Mouse (Mus musculus): ENCODE measurements around the gene Dimt1. TPM values are rescaled to one million over a fixed set of nuclear protein-coding genes. Genes with fewer than 3 reads are reported as not detected.
A peak's percentile ranks its signal among the peaks of the same experiment; 100 is the strongest.
"Not testable (repeated sequence)": the region's sequence is repeated elsewhere in the genome, so short reads cannot be mapped to it uniquely, and the experiment has no call there.

Gene Dimt1
- total RNA-seq (2021): 1 to 10 TPM; 8.2 to 9.7 TPM

DNA sequence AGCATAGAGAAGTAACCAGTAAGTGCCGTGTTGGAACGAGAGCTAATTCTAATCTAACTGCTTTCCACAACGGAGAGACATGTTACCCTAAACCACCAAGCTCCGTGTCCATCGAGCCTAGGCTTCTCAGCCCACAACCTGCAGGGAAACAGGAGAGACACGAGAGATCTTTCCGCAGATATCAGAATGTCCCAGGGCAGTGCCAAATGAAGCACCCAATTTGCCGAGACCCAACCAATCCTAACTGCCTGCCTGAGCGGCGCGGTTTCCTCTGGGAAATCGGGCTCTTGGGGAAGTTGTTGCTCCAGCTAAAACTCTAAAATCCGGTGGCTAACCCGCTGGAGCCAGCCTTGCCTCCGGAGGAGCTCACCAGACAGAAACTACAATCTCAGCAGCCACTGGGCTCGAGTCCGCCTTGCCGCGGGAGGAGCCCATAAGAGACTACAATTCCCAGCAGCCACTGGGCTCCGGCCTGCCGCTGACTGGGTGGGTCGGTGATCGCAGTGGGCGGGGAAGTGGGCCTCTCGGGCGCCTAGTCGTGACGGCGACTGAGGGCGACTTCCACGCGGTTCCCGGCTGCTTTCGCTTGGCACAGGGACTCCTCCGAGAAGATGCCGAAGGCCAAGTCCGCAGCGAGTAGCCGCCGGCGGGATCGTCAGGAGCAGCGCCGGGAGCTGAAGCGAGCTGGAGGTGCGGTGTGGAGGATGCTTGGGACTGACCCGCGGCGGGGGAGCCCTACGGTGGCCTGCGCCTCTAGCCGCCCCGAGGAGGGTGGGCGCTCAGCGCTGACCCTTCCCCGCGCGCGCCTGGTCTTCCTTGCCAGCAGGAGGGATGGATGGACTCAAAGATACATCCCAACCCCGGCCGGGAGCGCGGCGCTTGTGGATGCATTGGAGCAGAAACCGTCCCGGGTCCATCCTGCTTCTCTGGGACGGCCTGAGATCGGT lies at the start of gene Dimt1:
Gene Dimt1, plus strand, starts transcription at position 534 of the 947 bp plus-strand sequence.
- intact Hi-C loops (cut with DNase I): loop anchor here (5.0 to 10.0 kb wide), 2 partner anchors 75 to 158 kb away; partner anchors contain the start of gene Kif2a
- DNase-seq: peak; percentile 96 to 97

DNA sequence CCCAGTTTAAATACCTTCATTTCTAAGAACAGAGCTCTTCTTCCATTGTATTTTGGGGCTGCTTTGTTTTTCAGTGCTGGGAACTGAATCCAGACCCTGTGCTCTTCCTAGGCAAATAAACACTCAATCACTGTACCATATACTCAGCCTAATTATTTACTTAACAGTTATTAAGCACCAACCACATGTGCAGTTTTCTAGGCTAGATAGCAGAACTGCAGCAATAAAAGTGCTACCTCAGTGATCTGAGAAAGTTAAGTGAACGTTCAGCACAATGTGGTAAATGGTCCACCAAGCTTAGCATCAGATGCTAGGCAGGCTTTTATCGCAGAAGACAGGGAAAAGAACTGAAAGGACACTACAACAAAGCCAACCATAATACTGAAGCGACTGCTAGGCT lies 42.3 kb upstream of the Dimt1 start:
- no peak for DNase-seq
- intact Hi-C loops (cut with DNase I): no loop called here

DNA sequence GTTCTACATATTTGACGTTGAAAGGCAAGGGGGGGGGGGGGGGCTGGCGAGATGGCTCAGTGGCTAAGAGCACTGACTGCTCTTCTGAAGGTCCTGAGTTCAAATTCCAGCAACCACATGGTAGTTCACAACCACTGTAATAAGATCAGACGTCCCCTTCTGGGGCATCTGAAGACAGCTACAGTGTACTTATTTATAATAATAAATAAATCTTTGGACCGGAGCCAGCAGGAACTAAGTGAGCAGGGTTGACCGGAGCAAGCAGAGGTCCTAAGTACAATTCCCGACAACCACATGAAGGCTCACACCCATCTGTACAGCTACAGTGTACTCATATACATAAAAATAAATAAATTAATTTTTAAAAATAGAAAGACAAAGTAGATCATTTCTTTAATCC lies 41.8 kb upstream of the Dimt1 start:
- intact Hi-C loops (cut with DNase I); DNase-seq: not testable (repeated sequence)

DNA sequence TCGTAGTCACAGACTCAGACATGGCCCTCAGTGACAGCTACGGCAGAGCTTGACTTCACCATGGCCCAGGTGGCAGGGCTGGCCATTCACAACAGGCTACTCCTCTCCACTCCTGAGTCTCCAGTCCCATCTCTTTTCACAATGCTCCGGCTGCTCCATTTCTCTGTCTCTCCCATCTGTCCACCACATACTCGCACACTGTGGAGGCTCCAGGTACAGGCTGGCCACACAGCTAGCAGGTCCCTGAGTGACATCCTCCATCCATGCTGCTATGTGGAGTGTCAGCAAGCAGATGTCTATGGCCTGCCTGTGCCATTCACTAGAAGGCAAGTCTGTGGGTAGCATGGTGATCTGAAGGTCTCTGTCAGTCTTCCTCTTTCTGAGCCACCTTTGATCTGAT lies 39.7 kb upstream of the Dimt1 start:
- DNase-seq: no peak
- intact Hi-C loops (cut with DNase I): no loop called here

DNA sequence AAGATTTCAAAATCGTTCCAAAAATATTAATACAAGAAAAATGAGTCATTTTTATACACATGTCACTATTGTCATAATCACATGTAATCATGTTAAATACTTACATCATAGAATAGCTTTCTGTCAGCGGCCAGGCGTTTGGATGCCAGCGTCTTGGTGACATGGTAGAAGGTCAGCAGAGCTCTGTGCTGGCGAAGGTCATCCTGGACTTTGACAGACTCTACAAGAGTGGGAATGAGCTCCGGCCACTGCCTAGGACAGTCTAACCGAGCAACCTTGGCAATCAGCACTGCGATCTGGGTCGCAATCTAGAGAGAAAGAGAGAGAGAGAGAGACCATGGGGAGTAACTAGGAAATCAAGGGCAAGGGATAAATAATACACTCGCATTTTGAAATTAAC lies 36.8 kb upstream of the Dimt1 start:
- intact Hi-C loops (cut with DNase I): no loop called here
- DNase-seq: no peak

DNA sequence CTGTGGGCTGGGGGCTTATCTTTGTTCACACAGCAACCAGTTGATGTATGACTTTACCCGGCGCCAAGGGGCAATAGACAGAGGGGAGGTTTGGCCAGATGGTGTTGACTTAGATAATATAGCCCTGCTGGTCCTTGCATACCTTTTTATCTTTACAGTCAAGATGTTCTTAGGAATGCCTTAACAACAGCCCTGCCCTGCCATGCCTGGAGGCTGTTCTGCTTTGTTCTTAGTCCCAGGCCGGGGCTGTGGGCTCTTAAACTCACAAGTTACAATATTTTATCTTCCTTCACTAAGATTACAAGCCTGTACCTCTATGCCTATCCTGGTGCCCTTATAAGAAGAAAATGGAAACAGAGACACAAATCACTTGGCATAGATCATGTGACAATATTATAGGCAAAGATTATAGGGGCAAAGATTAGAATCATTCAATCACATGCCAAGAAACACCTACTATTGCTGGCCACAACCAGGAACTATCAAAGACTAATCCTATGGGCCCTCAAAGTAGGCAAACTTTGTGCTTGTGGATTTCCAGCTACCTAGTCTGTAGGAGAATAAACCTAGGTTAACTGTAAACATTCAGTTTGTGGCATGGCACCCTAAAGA lies 33.7 kb upstream of the Dimt1 start:
- intact Hi-C loops (cut with DNase I): no loop called here
- DNase-seq: no peak

DNA sequence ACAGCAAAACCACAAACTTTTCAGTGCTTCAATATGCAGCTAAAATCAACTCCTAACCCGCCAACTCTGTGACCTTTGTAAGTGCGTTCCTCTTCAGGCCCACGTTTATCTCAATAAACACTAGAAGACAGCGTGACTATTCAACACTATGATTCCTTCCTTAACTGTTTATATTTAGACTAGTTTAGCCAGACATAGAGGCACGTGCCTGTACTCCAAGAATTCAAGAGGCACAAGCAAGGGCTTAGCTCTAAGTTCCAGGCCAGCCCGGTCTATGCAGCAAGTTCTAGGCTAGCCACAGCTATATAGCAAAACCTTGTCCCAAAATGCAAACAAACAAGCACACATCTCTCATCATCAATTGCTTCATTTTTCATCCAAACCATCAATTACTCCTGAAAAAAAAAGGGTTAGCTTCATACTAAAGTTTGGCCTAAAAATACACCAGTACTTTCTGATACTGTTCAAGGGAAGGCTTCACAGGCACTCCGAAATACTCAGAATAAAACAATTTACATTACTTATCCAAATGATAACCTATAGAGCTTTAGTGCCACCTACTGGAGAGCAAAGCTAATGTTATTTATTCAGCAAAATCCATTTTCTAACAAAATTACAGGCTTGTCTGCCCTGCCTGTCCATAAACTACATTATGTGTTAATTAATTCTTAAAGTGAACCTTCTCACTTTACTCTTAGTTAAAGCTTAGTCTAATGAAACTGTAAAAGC lies 28.4 kb upstream of the Dimt1 start:
- peak; percentile 18 to 47 for DNase-seq
- intact Hi-C loops (cut with DNase I): loop anchor here (2.0 to 5.0 kb wide), 2 partner anchors 196 to 1476 kb away; partner anchors contain the start of gene Htr1a

DNA sequence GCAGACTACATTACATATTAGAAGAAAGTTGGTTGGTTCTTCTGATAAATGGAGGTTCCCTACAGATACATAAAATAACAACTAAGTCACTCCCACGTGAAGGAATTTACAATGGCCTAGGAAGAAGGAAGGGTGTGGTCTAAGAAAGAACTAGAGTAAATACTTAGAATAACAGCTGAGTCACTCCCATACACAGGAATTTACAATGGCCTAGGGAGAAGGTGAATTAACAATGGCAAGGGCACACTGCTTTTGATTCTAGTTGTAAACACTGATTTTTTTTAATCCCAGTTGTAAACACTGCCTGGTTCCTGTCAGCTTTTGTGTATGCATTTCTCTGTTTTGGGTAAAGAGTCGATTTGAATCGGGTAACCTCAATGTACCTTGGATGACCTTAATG lies 21.0 kb upstream of the Dimt1 start:
- DNase-seq; intact Hi-C loops (cut with DNase I): not testable (repeated sequence)

DNA sequence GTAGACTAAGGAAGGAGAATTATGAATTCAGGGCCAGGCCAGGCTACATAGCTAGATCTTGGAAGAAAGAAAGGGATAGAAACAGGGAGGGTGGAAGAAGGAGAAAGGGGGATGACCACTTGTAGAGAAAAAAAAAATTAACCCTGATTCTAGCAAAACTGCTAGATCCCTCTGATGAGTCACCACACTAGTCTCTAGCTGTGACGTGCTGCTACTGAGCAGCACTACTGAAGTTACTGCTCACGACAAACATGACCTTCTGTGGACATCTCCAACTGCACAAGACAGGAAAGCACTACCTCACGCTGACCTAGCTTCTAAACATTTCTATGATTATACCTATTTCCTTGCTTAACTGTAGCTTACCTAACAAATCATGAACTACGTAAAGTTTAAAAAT lies 18.6 kb upstream of the Dimt1 start:
- intact Hi-C loops (cut with DNase I): no loop called here
- DNase-seq: no peak

DNA sequence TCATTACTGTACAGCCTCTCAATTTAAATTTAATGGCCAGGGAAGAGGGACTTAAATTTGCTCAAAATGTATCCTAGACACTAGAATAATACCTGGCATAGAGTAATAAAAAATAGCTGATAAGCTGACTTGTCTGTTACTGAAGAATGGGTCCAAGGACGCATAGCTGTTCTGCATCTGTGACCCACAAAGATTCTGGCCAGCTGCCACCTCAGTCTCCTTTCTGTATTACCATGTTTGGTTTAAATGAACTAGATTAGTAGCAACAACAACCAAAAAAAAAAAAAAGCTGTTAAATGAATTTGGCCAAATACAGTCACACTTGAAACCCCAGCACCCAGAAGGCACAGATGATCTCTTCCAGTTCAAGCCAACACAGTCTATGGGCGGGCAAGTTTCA lies 17.7 kb upstream of the Dimt1 start:
- DNase-seq: peak in 1 of 2 experiments; percentile 12
- intact Hi-C loops (cut with DNase I): no loop called here

DNA sequence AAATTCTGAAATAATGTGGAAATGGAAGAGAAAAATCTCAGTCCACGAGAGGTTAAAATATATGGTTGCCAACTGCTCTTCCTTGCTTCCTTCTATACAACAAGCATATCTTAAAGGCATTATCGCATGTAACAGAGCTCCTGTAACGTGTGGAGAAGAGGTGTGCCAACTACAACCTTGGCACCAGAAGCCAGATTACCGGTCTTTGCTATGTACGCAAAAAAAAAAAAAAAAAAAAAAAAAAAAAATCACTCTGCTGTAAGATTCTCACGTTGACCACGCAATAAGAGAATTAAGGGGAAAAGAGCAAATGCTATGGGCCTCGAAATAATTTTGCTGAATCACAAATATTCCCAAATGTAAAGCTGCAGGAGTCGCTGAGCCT lies 11.1 kb upstream of the Dimt1 start:
- intact Hi-C loops (cut with DNase I): no loop called here
- no peak for DNase-seq

DNA sequence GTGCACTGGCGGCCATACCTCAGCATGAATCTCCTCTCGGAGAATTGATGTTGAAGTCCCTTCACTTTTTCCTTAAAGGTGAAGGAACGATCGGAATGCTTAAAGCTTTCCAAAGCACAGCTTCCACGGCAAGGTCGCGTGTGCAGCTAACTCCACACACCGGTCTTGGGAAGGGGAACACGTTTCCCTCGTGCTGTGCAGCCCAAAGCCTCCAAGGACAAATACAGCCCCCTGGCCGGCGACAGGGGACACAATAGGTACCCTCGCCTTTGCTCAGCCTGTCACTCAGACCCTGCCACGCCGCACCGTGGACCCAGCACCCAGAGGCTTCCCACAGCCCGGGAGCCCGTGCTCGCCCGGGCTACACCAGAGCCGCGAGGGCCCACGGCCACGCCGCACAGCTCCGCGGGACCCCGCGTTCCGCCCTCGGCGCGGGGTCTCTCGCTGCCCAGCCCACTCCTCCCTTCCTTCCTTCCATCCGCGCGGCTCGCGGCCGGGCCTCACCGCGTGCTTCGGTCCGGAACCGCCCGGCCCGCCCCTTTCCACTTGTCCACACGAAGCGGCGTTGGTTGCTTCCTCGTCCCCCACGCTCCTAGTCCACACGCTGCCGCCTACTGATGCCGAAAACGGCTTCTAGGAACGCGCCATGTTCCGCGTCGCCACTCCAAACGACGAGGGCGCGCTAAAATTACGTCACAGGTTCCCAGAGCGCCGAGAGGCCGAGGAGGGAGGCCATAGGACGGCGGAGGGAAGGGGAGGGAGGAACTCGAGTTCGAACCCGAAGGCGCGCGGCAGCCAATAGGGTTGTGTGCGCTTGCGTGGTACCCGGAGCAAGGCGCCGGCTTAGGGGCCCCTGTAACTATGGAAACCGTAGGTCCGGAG lies 10.4 kb upstream of the Dimt1 start, which contains the start of gene Ipo11:
Gene Ipo11, minus strand, starts transcription at position 703 of the 882 bp plus-strand sequence.
- intact Hi-C loops (cut with DNase I): no loop called here
- DNase-seq: peak; percentile 93 to 95

DNA sequence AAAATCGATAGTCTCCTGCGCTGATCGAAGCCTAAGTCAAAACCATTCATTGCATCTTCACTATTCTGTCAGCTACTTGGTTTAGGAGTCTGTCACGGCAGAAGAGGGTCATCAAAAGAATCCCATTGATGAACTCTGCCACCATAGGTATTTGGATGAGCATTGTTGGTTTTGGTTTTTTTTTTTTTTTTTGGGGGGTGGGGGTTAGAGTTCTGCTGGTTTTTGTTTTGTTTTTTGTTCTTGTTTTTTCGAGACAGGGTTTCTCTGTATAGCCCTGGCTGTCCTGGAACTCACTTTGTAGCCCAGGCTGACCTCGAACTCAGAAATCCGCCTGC lies 9.8 kb upstream of the Dimt1 start:
- no peak for DNase-seq
- intact Hi-C loops (cut with DNase I): no loop called here

DNA sequence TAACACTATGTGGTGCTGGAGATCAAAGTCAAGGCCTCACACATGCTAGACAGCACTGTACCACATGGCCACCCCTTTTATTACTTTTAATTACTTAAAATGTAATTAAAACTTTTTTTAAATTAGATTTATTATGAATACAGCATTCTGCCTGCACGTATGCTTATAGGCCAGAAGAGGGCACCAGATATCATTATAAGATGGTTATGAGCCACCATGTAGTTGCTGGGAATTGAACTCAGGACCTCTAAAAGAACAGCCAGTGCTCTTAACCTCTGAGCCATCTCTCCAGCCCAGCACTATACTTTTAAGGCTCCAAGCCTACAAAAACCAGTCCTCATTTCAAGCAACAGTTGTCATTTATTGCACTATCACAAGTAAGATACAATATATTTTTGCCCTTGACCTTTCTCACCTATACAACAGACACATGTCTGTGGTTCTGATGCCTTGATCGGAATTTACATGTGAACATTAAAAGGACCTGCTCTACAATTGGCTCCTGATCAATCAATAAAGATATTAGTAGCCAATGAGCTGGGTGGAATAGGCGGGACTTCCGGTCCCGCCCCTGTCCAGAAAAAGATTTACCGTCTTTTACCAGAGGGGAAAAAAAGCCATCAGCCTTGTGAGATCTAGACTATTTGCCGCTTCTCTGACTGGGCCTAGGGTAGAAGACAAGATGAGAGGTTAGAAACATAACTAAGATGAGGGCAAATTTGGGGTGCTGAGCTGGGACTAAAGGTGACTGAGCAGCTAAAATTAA lies 5.5 kb upstream of the Dimt1 start:
- intact Hi-C loops (cut with DNase I): loop anchor here (10.0 kb wide), 1 partner anchor 163 kb away; no protein-coding TSS in a partner anchor
- no peak for DNase-seq

DNA sequence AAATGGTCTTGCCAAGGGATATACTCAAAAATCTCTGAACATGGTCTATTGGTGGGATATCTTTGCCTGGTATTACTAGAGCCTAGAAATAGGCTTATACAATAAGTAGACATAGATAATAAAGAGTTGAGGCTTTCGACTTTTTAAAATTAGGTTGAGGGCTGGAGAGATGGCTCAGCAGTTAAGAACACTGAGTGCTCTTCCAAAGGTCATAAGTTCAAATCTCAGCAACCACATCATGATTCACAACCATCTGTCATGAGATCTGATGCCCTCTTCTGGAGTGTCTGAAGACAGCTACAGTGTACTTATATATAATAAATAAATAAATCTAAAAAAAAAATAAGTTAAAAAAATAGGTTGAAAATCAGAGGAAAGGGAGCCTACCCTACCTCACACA lies 4.2 kb upstream of the Dimt1 start:
- intact Hi-C loops (cut with DNase I): loop anchor here (10.0 kb wide), 1 partner anchor 162 kb away; no protein-coding TSS in a partner anchor
- no peak for DNase-seq

DNA sequence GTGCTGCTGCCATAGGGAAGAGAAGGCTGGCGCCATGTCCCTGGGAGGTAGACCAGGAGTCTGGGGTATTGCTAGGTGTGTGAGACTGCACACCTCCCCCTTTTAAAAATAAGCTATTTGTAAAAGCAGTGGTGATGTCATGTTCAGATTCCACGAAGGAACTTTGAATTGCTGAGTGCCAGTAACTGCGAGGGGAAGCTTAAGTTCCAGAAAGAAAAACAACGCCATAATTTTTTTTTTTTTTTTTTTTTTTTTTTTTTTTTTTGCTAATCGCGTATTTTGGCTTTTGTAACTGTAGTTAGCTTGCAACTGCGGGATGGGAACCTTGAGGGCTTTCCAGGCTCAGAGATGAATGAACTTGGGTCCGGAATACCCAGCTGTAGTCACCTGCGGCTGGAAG lies 1.4 kb upstream of the Dimt1 start:
- no peak for DNase-seq
- intact Hi-C loops (cut with DNase I): loop anchor here (5.0 to 10.0 kb wide), 2 partner anchors 77 to 159 kb away; partner anchors contain the start of gene Kif2a

DNA sequence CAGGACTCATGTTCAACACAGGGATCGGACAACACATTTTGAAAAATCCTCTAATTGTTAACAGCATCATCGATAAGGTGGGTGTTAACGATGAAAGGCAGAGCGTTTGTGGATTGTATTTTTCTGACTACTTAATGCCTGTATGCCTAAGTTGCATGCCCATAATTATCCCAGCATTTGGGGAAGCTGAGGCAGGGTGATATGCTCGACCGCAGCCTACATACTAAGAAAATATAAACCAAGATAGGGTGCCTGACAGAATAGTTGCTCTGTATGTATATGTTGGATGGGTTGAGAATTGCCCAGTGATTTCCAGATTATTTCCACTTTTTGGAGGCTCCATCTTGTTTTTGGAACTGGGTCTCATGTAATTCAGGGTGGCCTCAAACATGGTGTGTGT lies 656 bp downstream of the Dimt1 start:
- intact Hi-C loops (cut with DNase I): loop anchor here (5.0 to 10.0 kb wide), 2 partner anchors 75 to 157 kb away; partner anchors contain the start of gene Kif2a
- no peak for DNase-seq

DNA sequence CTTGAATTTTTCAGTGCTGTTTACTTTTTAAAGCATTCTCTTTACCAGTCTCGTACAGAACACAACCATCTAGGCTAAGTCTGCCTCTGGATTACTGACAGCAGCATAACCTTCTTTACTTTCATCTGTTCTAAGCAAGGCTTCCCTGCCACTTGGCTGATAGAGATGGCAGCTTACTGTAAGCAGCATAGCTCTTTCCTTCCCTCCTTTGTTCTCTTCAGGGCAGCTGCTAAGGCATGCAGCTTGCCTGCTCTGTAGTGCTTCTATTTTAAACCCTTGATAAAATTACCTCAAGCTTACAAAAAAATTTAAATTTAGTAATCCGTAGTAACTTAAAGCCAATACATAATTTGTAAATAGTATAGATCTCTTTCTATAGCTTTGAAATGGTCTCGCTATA lies 8.0 kb downstream of the Dimt1 start:
- intact Hi-C loops (cut with DNase I): no loop called here
- no peak for DNase-seq

DNA sequence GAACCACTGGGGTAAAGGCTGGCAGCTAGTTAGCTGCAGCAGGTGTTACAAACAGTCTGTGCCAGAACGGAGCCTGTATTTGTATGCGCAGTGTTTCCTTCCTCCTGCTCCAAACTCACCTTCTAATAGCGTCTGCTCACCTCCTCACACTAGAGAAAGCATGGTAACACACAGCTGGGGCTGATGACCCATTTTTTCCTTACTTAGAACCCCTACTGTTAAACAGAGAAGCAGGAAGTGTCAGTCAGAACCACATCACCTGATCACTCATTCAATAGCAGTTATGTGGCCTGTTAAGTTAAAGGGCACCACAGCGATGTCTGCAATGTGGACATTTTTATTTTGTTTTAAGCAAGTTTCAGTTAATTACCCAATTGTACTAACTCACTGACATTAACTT lies 10.6 kb downstream of the Dimt1 start:
- intact Hi-C loops (cut with DNase I): no loop called here
- no peak for DNase-seq
